Mouse (Mus musculus) liver, adult (tissue): ENCODE results near the gene Tmem38a.

Experiments
- GATA4 ChIP-seq: IDR thresholded peaks from 2 replicates; pipeline ENCODE4 v1.6.1; 2014; ENCODE audit warnings: mild to moderate bottlenecking, low read length; ENCODE audit not compliant: insufficient replicate concordance

The Tmem38a gene

GRCm38 (mm10) chr8:72575915-72576314 lies 4.1 kb downstream of the Tmem38a start:
- TF ChIP-seq GATA4 = no peak

GRCm38 (mm10) chr8:72577266-72577665 lies 5.4 kb downstream of the Tmem38a start:
- no peak for TF ChIP-seq GATA4

GRCm38 (mm10) chr8:72577941-72578340 lies 6.1 kb downstream of the Tmem38a start:
- TF ChIP-seq GATA4 = no peak

- TF ChIP-seq GATA4 = no peak
These were observed 7.5 kb downstream of the Tmem38a start for GRCm38 (mm10) chr8:72579374-72579773.

- TF ChIP-seq GATA4 = no peak
These were observed 11.4 kb downstream of the Tmem38a start for GRCm38 (mm10) chr8:72583056-72583771.

GRCm38 (mm10) chr8:72584390-72584789 lies 12.5 kb downstream of the Tmem38a start:
- TF ChIP-seq GATA4 = no peak

- no peak for TF ChIP-seq GATA4
These were observed 16.0 kb downstream of the Tmem38a start for GRCm38 (mm10) chr8:72587806-72588205.

- TF ChIP-seq GATA4 = no peak
These were observed 17.0 kb downstream of the Tmem38a start for GRCm38 (mm10) chr8:72588865-72589264.

- TF ChIP-seq GATA4 = no peak
These were observed 17.4 kb downstream of the Tmem38a start for GRCm38 (mm10) chr8:72589286-72589685.

GRCm38 (mm10) chr8:72590198-72590597 lies 18.3 kb downstream of the Tmem38a start:
- TF ChIP-seq GATA4 = no peak
